Mouse (Mus musculus): ENCODE results near the gene Vamp4. TPM values are rescaled to one million over a fixed set of nuclear protein-coding genes. Genes with fewer than 3 reads are reported as not detected.

Vamp4 gene
- polyA plus RNA-seq (2015; fragmentation: Nextera tagmentation; extraction: Ambion mirVana) = 80.2 and 80.4 TPM in 2 replicates

DNA sequence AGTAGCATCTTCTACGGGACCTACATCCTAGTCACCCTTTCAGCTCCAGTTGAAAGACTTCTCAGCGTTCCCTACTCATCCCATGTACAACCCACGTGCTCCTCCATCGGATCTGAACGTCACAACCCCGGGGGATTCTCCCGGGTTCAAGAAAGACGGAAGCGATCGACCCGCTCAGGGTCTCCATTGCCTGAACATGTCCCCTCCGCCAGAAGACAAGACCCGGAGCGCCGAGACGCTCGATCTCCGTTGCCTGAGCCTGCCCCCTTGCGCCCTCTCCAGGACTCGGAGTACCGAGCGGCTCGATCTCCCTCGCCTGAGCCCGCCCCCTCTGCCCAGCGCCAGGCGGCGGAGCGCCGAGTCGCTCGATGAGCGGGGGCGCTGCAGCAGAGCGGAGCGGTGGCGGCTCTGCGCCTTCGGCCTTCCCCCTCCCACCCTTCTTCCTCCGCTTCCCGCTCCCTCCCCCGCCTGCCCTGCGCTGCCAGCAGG, at the start of gene Vamp4:
Gene Vamp4, plus strand, starts transcription at position 256 of the 489 bp plus-strand sequence.
- Histone ChIP-seq H3K4me1 (replicated peaks) (peaks cover 16% of the 10 kb centered on the region), H3K4me2 (peak within 1 kb of the TSS; percentile 73), H3K9ac (peak within 1 kb of the TSS; percentile 95), H3K27ac (replicated peaks) (peak within 1 kb of the TSS; percentile 96), H3K36me3 (peaks cover 11% of the 10 kb centered on the region), H3K27me3 (no peaks in the 10 kb centered on the region), H3K4me3 (peak within 1 kb of the TSS; percentile 90), H3K9me3 (peaks cover 7% of the 10 kb centered on the region)
- ATAC-seq (ENCODE audit: low read depth) = peak; percentile 97
- under 1% methylated on average over 43 of the region's 43 CpGs for WGBS

DNA sequence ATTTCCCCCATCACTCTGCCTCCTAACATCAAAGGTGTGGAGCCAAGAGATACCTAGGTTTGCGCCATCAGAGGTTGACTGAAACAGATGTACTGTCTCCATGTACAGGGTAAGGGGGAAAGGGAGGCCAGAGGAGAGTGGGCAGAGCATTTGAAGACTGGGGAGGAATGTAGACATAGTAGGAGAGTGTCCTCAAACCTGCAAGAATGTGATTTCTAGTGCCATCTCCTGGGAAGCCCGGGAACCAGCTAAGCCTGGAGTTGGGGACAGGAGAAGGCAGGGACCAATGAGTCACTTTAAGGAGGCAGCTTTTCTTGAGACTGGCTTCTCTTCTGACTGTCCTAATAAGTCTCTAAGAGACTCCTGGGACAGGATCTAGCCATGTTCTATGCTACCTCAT, 40.7 kb upstream of the Vamp4 start:
- Histone ChIP-seq H3K4me1 (replicated peaks) (no peaks in the 10 kb centered on the region), H3K4me3 (no peak overlapping the region), H3K27me3 (no peaks in the 10 kb centered on the region), H3K27ac (replicated peaks) (no peak overlapping the region), H3K4me2 (no peak overlapping the region), H3K36me3 (peaks cover 32% of the 10 kb centered on the region), H3K9ac (no peak overlapping the region), H3K9me3 (peaks cover 7% of the 10 kb centered on the region)
- 66% methylated on average over 2 of the region's 2 CpGs for WGBS
- no peak for ATAC-seq (ENCODE audit: low read depth)

DNA sequence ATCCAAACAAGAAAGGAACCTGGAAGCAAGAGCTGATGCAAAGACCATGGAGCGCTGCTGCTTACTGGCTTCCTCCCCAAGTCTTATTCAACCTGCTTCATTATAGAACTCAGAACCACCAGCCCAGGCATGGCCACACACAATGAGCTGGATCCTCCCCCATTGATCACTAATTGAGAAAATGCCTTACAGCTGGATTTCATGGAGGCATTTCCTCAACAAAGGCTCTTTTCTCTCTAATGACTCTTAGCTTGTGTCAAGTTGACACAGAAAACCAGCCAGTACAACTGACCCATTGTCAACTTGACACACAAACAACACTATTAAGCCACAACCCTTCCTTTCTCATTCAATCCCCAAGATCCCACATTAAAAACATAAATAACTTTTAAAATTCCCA, 39.6 kb upstream of the Vamp4 start:
- H3K4me3 ChIP-seq = no peak overlapping the region
- no peak overlapping the region for H3K4me2 ChIP-seq
- WGBS = 57% methylated on average over 1 of the region's 1 CpGs
- peaks cover 42% of the 10 kb centered on the region for H3K36me3 ChIP-seq
- H3K27me3 ChIP-seq = no peaks in the 10 kb centered on the region
- H3K9ac ChIP-seq = no peak overlapping the region
- peaks cover 7% of the 10 kb centered on the region for H3K9me3 ChIP-seq
- H3K27ac ChIP-seq (replicated peaks) = no peak overlapping the region
- ATAC-seq (ENCODE audit: low read depth) = no peak
- no peaks in the 10 kb centered on the region for H3K4me1 ChIP-seq (replicated peaks)

DNA sequence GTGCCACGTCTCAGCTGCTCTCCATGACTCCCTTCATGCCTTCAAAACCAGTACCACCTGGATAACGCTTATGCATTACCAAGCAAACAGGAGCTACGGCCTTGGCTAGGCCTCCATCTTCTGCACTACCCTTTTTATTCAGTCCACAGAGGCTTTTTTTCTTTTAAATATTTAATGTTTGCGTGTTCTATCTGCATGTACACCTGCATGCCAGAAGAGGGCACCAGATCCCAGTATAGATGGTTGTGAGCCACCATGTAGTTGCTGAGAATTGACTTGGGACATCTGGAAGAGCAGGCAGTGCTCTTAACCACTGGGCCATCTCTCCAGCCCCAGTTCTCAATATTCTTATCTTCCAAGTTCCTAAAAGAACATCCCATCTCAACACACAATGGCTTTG, 38.7 kb upstream of the Vamp4 start:
- Histone ChIP-seq H3K27me3 (no peaks in the 10 kb centered on the region), H3K9ac (no peak overlapping the region), H3K36me3 (peaks cover 52% of the 10 kb centered on the region), H3K4me1 (replicated peaks) (no peaks in the 10 kb centered on the region), H3K27ac (replicated peaks) (no peak overlapping the region), H3K4me2 (no peak overlapping the region), H3K9me3 (peaks cover 7% of the 10 kb centered on the region), H3K4me3 (no peak overlapping the region)
- ATAC-seq (ENCODE audit: low read depth) = no peak
- WGBS = 76% methylated on average over 4 of the region's 4 CpGs

DNA sequence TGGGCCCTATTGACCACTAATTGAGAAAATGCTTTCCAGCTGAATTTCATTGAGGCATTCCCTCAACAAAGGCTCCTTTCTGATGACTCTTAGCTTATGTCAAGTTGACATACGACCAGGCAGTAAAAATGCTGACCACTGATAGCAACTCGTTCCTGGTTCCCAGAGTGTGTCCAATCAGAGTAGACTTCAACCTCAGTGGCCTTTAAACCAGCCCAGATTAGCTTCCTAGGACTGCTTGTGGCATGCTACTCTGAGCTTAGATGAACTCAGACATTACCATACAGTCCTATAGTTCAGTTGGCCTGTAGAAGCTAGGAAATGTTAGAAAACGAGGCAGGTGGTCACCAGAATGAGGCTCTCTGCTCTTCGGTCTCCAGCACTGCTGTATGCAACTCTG, 38.0 kb upstream of the Vamp4 start:
- H3K4me2 ChIP-seq = no peak overlapping the region
- peaks cover 59% of the 10 kb centered on the region for H3K36me3 ChIP-seq
- no peak overlapping the region for H3K27ac ChIP-seq (replicated peaks)
- H3K4me3 ChIP-seq = no peak overlapping the region
- H3K27me3 ChIP-seq = no peaks in the 10 kb centered on the region
- peaks cover 7% of the 10 kb centered on the region for H3K9me3 ChIP-seq
- H3K9ac ChIP-seq = no peak overlapping the region
- H3K4me1 ChIP-seq (replicated peaks) = no peaks in the 10 kb centered on the region
- no peak for ATAC-seq (ENCODE audit: low read depth)
- 46% methylated on average over 4 of the region's 4 CpGs for WGBS

DNA sequence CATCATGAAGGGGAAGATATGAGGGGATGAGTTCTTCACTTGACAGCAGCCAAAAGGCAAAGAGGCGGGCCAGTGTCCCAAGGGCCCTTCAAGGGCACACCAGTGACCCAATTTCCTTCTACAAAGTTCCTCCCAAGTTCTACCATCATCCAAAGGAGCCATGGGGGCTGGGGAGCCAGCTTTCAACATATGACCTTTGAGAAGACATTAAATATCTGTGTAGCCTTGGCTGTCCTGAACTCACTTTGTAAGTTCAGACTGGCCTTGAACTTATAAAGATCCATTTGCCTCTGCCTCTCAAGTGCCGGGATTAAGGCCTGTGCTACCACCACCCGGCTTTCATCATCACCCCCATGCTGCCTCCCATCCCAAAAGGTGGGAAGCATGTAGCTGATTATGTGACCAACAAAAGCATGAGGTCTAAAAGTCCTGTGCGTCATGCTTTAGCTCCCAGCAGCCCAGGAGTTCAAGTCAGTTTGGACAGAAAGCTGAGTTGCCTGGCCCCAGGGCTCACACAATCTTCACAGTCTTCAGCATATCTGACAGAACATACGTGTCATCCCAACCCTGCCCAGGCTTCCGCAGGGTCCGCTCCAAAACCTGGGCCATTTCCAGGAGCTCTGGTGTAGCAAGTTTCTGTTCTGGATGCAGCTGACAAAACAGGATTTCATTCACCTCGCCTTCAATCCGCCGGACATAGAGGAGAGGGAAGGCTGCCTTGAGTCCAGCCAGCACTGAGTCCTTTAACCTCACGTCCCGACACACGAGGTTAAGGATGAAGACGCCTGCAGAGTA, 36.4 kb upstream of the Vamp4 start:
- H3K4me2 ChIP-seq = no peak overlapping the region
- H3K27ac ChIP-seq (replicated peaks) = no peak overlapping the region
- H3K36me3 ChIP-seq = peaks cover 66% of the 10 kb centered on the region
- no peak for ATAC-seq (ENCODE audit: low read depth)
- H3K9me3 ChIP-seq = no peaks in the 10 kb centered on the region
- no peak overlapping the region for H3K4me3 ChIP-seq
- no peaks in the 10 kb centered on the region for H3K4me1 ChIP-seq (replicated peaks)
- no peaks in the 10 kb centered on the region for H3K27me3 ChIP-seq
- no peak overlapping the region for H3K9ac ChIP-seq
- WGBS = 90% methylated on average over 14 of the region's 14 CpGs

DNA sequence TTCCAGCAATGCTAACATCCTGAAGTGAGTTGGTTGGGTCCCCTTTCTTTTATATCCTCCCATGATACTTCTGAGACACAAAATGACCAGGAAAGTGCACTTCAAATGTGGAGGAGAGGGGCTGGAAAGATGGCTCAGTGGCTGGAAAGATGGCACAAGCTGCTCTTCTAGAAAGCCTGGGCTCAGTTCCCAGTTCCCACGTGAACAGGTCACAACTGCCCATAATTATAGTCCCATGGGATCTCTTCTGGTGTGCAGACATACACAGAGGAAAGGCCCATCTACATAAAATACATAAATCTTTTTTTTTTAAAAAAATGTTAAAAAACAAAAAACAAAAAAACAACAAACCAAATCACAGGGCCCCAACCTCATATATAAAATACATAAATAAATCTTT, 27.1 kb upstream of the Vamp4 start:
- Histone ChIP-seq H3K9ac (no peak overlapping the region), H3K4me3 (no peak overlapping the region), H3K4me2 (no peak overlapping the region), H3K9me3 (no peaks in the 10 kb centered on the region), H3K36me3 (peaks cover 79% of the 10 kb centered on the region), H3K4me1 (replicated peaks) (peaks cover 14% of the 10 kb centered on the region), H3K27me3 (no peaks in the 10 kb centered on the region), H3K27ac (replicated peaks) (no peak overlapping the region)
- ATAC-seq (ENCODE audit: low read depth) = no peak
- WGBS = 53% methylated on average over 1 of the region's 1 CpGs

DNA sequence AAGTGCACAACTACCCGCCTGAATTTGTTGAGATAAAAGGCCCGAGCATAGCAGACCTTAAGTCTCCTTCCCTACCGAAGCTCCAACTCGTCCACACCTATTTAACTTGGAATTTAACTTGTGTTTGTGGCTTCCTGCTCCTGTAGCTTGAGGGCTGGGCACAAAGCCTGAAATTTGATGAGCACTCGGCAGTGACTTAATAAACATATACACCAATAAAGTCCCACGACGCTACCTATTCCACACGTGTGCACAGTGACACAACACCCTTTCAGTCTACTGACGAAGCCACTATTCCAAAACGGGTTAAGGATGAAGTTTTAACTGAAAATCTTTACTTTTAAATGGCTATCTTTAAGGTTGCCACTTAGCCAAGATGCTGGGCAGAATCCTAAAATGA, 22.7 kb upstream of the Vamp4 start:
- 20% methylated on average over 10 of the region's 10 CpGs for WGBS
- peak overlapping the region; percentile 73 for H3K4me3 ChIP-seq
- no peaks in the 10 kb centered on the region for H3K9me3 ChIP-seq
- peak overlapping the region; percentile 77 for H3K9ac ChIP-seq
- H3K4me1 ChIP-seq (replicated peaks) = peaks cover 19% of the 10 kb centered on the region
- ATAC-seq (ENCODE audit: low read depth) = no peak
- no peaks in the 10 kb centered on the region for H3K27me3 ChIP-seq
- peak overlapping the region; percentile 91 for H3K4me2 ChIP-seq
- H3K27ac ChIP-seq (replicated peaks) = no peak overlapping the region; the same call in 1 of the 2 replicates
- H3K36me3 ChIP-seq = peaks cover 38% of the 10 kb centered on the region

DNA sequence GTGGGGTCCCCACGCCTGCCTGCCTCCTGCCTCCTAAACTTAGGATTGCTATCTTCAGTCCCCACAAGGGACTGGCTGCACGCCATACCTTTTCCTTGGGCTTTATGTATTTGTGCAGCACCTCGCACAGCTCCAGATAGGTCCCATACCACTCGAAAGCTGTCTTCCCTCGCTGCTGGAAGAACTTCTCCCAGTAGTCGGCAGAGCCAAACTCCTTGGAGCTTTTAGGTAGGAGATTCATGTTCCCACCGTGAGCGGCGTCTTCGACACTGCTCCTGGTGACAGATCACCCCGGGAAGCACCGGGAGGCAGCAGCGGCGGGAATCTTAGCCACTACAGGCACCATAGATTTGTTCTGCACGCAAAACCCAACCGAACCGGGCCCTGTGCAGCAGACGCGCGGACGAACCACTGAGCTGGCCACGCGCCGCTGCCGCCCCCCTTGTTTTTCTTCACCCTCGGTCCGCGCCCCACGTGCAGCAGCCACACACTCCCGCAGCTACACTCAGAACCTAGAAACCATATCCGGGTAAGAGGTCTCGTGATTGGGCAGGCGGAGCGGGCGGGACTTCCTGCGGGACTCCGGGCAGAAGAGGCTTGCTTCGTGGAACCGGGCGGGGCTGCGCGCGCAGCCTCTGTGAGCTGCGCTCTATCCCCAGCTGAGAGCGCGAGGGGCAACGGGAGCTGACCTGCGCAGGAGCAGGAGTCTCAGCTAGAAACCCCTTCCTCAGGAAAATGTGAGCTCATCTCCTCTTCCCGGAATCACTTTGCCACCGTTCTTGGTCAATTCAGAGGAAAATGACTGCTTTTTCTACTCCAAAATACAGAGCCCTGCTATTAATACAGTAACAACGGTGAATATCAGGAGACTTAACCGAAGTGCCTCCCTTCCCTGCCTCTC, 22.0 kb upstream of the Vamp4 start, which contains the start of gene Mettl13:
Gene Mettl13, minus strand, starts transcription at position 536 of the 901 bp plus-strand sequence.
- peak; percentile 99 for ATAC-seq (ENCODE audit: low read depth)
- H3K27me3 ChIP-seq = no peaks in the 10 kb centered on the region
- peak within 1 kb of the TSS; percentile 91 for H3K4me2 ChIP-seq
- H3K4me3 ChIP-seq = peak within 1 kb of the TSS; percentile 73
- peak within 1 kb of the TSS; percentile 77 for H3K9ac ChIP-seq
- peaks cover 19% of the 10 kb centered on the region for H3K4me1 ChIP-seq (replicated peaks)
- WGBS = under 1% methylated on average over 52 of the region's 52 CpGs
- no peaks in the 10 kb centered on the region for H3K9me3 ChIP-seq
- peaks cover 31% of the 10 kb centered on the region for H3K36me3 ChIP-seq
- peak within 1 kb of the TSS; percentile 85 for H3K27ac ChIP-seq (replicated peaks)

DNA sequence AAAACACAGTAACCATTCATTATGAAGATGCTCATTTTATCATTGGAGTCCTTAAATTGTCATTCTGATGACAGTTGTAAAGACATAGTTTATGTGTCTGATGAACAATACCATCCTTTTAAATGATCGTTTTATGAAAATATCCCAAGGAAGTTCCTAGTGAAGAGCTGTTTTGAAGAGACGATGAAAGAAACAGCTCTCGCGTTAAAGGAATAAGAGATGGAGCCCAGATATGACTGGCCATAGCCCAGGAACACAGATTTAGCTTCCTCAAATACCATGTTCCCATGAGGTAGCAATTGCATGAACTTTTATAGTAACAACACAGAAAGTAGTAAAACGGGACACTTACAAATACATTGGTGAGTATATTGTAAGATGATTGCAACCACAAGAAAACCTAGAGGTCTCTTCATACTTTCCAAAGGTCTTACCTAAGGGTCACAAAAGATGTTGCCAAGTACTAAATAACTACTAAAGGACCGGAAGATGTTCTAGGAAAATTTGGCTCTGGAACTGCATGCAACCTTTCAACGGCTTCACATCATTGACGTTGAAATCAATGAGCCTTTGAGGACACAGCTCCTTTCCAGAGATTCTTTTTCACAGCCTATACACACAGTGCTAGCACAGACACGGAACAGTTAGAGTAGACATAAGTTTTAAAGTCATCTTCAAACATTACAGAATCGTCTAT, 21.2 kb upstream of the Vamp4 start:
- peak; percentile 17; the same call in 1 of the 2 replicates for ATAC-seq (ENCODE audit: low read depth)
- 71% methylated on average over 10 of the region's 10 CpGs for WGBS
- no peaks in the 10 kb centered on the region for H3K9me3 ChIP-seq

DNA sequence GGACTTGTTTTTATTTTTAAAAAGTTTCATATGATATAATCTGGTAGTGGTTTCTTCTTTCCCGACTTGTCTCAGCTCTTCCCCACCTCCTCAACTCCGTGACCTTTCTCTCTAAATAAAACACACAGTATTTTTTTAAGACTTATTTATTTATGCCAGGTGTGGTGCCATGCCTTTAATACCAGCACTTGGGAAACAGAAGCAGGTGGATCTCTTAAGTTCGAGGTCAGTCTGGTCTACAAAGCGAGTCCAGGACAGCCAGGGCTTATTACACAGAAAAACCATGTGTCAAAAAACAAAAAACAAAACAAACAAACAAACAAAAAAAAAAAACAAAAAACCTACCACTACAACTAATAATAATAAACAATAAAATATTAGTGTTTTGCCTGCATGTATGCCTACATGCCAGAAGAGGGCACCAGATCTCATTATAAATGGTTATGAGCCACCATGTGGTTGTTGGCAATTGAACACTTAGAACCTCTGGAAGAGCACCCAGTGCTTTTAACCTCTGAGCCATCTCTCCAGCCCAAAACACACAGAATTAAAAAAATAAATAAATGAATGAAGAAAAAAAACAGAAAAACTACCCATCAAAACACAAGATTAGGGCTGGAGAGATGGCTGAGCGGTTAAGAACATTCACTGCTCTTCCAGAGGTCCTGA, 20.6 kb upstream of the Vamp4 start:
- H3K4me2 ChIP-seq = no peak overlapping the region
- H3K9me3 ChIP-seq = no peaks in the 10 kb centered on the region
- no peak for ATAC-seq (ENCODE audit: low read depth)
- no peak overlapping the region for H3K9ac ChIP-seq
- H3K4me3 ChIP-seq = no peak overlapping the region
- no peak overlapping the region for H3K27ac ChIP-seq (replicated peaks)
- no peaks in the 10 kb centered on the region for H3K27me3 ChIP-seq
- 84% methylated on average over 5 of the region's 5 CpGs for WGBS
- peaks cover 17% of the 10 kb centered on the region for H3K36me3 ChIP-seq
- H3K4me1 ChIP-seq (replicated peaks) = peaks cover 19% of the 10 kb centered on the region

More for the DNA sequence above, 21.2 kb upstream of the Vamp4 start:
- Histone ChIP-seq H3K4me3 (peak overlapping the region; percentile 73), H3K4me1 (replicated peaks) (peaks cover 19% of the 10 kb centered on the region), H3K9ac (peak overlapping the region; percentile 70), H3K4me2 (peak overlapping the region; percentile 91), H3K36me3 (peaks cover 23% of the 10 kb centered on the region), H3K27me3 (no peaks in the 10 kb centered on the region), H3K27ac (replicated peaks) (peak overlapping the region; percentile 85)

Data from neural tube, embryonic 13.5 days (tissue).